Mouse (Mus musculus): ENCODE results near the gene Dock9. TPM values are rescaled to one million over a fixed set of nuclear protein-coding genes. Genes with fewer than 3 reads are reported as not detected.

Gene Dock9
- polyA plus RNA-seq, 1 experiment from 2014 or later = 5.4 TPM

DNA sequence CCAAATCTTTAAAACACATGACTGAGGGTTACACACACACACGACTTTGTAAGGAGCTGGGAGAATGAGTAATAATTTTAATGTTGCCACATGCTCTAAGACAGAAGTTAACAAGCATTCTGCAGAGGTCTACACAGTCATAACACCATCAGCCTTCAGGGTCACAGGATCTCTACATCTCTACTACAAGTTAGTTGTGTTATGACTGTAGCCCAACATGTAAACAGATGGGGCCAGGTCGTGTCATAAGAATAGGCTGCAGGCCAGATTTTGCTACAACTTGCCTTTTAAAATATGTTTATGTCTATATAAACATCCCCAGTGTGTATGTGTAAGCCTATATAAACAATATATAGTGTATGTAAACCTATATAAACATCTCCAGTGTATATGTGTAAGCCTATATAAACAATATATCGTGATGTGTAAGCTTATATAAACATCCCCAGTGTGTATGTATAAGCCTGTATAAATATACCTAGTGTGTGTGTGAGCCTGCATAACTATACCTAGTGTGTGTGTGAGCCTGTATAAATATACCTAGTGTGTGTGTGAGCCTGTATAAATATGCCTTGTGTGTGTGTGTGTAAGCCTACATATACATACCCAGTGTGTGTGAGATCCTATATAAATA, 130.9 kb downstream of the Dock9 start:
- no peaks in the 10 kb centered on the region for H3K9me3 ChIP-seq
- ATAC-seq (ENCODE audit: low FRiP score, low read depth) = 0 out of 2 replicates have a peak, but pooled peaks have one; percentile 24
- H3K4me2 ChIP-seq (replicated peaks) = no peak overlapping the region
- H3K27ac ChIP-seq = no peak overlapping the region
- no peak overlapping the region for H3K4me3 ChIP-seq
- H3K9ac ChIP-seq = no peak overlapping the region
- H3K4me1 ChIP-seq = no peaks in the 10 kb centered on the region
- 63% methylated on average over 3 of the region's 3 CpGs for WGBS
- no peaks in the 10 kb centered on the region; the same call in 1 of the 2 replicates for H3K36me3 ChIP-seq
- H3K27me3 ChIP-seq = no peaks in the 10 kb centered on the region

DNA sequence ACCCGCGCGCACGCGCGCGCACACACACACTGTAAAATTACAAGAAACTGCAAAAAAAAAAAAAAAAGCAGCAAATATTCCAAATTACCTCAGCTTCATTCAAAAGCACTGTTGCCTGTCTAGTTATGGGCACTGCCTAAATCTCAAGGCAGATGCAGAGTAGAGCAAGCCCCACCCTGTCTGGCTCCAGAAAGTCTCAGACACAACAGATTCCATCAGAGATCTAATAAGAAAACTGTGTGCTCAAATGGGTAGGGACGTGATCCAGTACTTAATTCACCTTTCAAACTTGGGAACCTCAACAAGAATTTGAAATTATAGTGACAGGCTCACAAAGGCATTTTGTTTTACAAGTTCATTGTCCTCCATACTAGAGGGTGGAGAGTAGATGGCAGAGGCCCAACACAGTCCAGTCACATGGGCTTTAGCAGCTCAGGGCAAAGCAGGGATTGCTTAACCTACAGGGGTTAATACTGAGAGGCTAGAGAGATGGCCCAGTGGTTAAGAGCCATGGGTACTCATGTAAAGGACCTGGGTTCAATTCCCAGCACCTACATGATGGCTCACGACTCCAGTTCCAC, 131.9 kb downstream of the Dock9 start:
- no peak for ATAC-seq (ENCODE audit: low FRiP score, low read depth)
- Histone ChIP-seq H3K9me3 (no peaks in the 10 kb centered on the region), H3K36me3 (no peaks in the 10 kb centered on the region; the same call in 1 of the 2 replicates), H3K9ac (no peak overlapping the region), H3K4me2 (replicated peaks) (no peak overlapping the region), H3K4me1 (0 out of 2 replicates have a peak, but pooled peaks cover 3% of the 10 kb centered on the region), H3K27me3 (no peaks in the 10 kb centered on the region), H3K4me3 (no peak overlapping the region), H3K27ac (no peak overlapping the region)
- 95% methylated on average over 9 of the region's 9 CpGs for WGBS

DNA sequence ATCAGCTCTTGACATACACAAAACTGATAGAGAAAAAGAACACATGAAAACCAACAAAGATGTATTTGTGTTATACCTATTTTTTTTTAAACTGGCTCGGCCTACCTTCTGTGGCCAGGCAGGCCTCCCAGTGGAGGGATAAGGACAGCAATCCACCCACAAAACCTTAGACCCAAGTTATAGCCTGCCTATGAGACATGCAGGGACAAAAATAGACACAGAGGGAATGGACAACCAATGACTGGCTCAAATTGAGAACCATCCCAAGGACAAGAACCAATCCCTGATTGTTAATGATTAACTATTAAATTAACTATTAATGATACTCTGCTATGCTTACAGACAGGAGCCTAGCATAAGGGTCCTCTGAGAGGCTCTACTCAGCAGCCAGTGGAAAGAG, 133.7 kb downstream of the Dock9 start:
- H3K4me3 ChIP-seq = no peak overlapping the region
- H3K36me3 ChIP-seq = no peaks in the 10 kb centered on the region; the same call in 1 of the 2 replicates
- no peaks in the 10 kb centered on the region for H3K27me3 ChIP-seq
- no peak overlapping the region for H3K4me2 ChIP-seq (replicated peaks)
- H3K27ac ChIP-seq = no peak overlapping the region
- H3K9ac ChIP-seq = no peak overlapping the region
- 90% methylated on average over 1 of the region's 1 CpGs for WGBS
- H3K9me3 ChIP-seq = no peaks in the 10 kb centered on the region
- ATAC-seq (ENCODE audit: low FRiP score, low read depth) = no peak
- H3K4me1 ChIP-seq = peaks cover 12% of the 10 kb centered on the region

DNA sequence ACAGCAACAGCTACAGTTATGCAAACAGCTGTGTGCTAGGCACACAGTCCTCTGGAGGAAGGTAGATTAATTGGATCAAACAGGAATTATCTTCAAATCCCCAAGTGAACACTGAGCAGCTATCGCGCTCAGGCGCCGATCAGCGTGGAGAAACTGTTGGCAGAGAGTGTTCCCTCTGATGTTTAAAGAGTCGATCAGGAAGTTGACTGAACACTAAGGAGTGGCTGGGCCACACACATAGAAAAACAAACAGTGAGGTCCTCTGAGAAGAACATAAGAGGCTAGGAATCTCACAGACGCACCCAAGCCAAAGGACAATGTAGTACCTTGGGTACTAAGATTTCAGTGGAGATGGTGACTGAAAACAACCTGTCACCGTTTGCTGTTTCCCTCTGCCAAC, 136.7 kb downstream of the Dock9 start:
- H3K27me3 ChIP-seq = peaks cover 8% of the 10 kb centered on the region; the same call in 1 of the 2 replicates
- no peaks in the 10 kb centered on the region for H3K9me3 ChIP-seq
- peaks cover 17% of the 10 kb centered on the region for H3K4me1 ChIP-seq
- no peak overlapping the region for H3K9ac ChIP-seq
- no peak overlapping the region for H3K27ac ChIP-seq
- H3K36me3 ChIP-seq = no peaks in the 10 kb centered on the region
- H3K4me3 ChIP-seq = no peak overlapping the region
- no peak for ATAC-seq (ENCODE audit: low FRiP score, low read depth)
- 56% methylated on average over 8 of the region's 8 CpGs for WGBS
- no peak overlapping the region for H3K4me2 ChIP-seq (replicated peaks)

DNA sequence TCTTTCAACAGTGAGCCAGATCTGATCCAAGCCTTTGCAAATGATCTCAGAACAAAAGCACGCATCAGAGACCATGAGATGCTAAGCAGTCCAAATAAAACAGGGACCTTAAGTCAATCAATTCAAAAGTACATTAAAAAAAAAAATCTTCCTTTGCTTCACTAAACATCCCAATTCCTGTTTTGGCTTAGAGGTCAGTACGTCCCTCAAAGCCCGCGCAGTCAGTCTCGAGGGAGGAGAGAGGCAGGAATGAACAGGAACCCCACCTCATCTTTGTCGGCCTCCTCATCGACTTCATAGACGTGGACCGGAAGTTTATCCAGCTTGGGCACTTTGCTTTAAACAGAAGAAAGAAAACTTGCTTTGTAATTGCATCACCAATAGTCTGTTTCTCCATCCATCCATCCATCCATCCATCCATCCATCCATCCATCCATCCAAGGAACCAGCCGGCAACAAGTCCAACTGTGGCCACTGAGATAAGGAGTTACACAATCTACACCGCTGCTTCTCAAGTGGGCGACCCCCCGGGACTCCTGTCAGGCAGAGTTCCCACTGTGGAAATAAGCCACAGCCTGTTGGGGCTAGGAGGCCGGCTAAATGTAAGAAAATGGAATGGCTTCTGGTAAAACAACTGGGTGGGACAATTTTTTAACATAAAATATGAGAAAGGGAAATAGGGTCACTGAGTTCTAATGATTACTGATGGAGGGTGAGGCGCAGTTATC, 137.3 kb downstream of the Dock9 start:
- Histone ChIP-seq H3K9ac (no peak overlapping the region), H3K4me1 (peaks cover 17% of the 10 kb centered on the region), H3K4me3 (no peak overlapping the region), H3K9me3 (no peaks in the 10 kb centered on the region), H3K27ac (no peak overlapping the region), H3K36me3 (no peaks in the 10 kb centered on the region), H3K27me3 (peaks cover 11% of the 10 kb centered on the region; the same call in 1 of the 2 replicates), H3K4me2 (replicated peaks) (no peak overlapping the region)
- no peak for ATAC-seq (ENCODE audit: low FRiP score, low read depth)
- WGBS = 89% methylated on average over 15 of the region's 15 CpGs

DNA sequence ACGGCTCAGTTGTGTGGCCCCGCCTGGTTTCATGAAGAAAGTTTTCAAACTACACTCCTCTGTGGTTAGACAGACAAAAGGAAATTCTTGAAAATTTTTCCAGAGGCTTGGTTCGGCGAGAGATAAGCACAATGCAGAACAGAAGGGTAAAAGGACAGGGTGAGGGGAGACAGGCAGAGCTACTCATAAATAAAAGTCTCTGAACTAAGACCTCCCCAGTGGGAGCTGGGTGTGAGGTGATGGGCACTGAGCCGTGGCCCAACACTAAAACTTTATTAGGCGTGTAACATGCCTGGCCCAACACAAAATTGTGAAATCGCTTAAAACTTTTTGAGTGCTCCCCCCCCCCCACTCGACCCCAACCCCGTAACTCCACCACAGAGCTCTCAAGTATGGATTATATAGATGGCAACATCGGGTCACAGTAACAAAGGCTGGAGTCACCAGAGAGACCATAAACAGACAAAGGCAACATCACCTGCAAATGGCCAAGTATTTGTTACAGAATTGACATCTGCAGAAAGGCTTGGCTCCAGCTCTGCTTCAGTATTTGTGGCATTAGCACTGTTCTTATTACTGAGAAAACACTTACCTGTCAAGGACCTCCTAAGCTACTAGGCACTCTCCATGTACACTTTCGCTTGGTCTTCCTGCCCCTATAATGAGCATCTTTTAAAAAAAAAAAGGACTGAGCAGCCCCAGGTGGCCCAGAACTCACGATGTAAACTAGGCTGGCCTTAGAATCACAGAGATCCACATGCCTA, 138.4 kb downstream of the Dock9 start:
- Histone ChIP-seq H3K27me3 (peaks cover 16% of the 10 kb centered on the region; the same call in 1 of the 2 replicates), H3K9me3 (no peaks in the 10 kb centered on the region), H3K36me3 (no peaks in the 10 kb centered on the region), H3K4me2 (replicated peaks) (no peak overlapping the region), H3K9ac (no peak overlapping the region), H3K4me3 (no peak overlapping the region), H3K27ac (no peak overlapping the region), H3K4me1 (peaks cover 22% of the 10 kb centered on the region)
- no peak for ATAC-seq (ENCODE audit: low FRiP score, low read depth)
- 48% methylated on average over 12 of the region's 12 CpGs for WGBS

DNA sequence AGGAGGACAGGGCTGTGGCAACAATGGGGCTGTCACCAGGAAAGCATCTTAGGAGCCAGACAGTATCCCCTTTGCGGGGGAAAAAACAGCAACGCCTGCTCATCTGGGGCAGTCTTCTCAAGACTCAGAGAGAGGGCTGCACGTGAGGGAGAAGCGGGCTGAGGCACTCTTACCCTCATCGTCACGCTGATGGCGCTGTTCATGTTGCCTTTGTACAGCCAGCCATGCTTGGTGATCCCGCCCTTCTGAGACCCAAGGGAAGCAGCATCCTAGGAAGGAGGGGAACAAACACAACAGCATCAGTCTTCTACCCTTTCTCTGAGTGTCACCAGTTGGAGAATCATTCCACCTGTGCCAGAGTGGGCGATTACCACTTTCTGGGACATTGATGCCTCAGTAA, 139.1 kb downstream of the Dock9 start:
- H3K27ac ChIP-seq = no peak overlapping the region
- no peak overlapping the region for H3K9ac ChIP-seq
- no peaks in the 10 kb centered on the region for H3K36me3 ChIP-seq
- no peak for ATAC-seq (ENCODE audit: low FRiP score, low read depth)
- no peak overlapping the region for H3K4me3 ChIP-seq
- H3K27me3 ChIP-seq = peaks cover 16% of the 10 kb centered on the region; the same call in 1 of the 2 replicates
- peaks cover 29% of the 10 kb centered on the region for H3K4me1 ChIP-seq
- 94% methylated on average over 9 of the region's 9 CpGs for WGBS
- no peaks in the 10 kb centered on the region for H3K9me3 ChIP-seq
- H3K4me2 ChIP-seq (replicated peaks) = no peak overlapping the region

DNA sequence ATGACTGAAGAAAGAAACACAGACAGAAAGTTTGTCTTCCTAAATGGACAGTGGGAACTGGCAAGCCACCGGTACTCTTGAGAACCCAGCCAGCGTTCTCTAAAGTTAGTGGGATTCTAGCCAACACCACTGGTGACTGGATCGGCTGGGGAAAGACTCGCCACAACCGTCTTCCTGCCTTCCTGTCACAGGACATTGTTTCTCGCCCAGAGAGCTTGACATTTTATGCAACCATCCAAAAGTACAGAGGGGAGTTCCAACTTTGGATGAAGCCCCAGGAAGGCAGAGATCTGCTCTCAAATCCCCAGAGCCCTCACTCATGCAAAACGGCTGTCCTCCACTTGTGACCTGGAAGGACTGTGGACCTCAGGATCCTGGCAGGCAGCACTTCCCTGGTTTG, 140.0 kb downstream of the Dock9 start:
- Histone ChIP-seq H3K27ac (no peak overlapping the region), H3K4me1 (peaks cover 37% of the 10 kb centered on the region), H3K4me2 (replicated peaks) (no peak overlapping the region), H3K36me3 (no peaks in the 10 kb centered on the region), H3K9ac (no peak overlapping the region), H3K27me3 (peaks cover 16% of the 10 kb centered on the region; the same call in 1 of the 2 replicates), H3K9me3 (no peaks in the 10 kb centered on the region), H3K4me3 (no peak overlapping the region)
- ATAC-seq (ENCODE audit: low FRiP score, low read depth) = no peak
- WGBS = 82% methylated on average over 7 of the region's 7 CpGs

DNA sequence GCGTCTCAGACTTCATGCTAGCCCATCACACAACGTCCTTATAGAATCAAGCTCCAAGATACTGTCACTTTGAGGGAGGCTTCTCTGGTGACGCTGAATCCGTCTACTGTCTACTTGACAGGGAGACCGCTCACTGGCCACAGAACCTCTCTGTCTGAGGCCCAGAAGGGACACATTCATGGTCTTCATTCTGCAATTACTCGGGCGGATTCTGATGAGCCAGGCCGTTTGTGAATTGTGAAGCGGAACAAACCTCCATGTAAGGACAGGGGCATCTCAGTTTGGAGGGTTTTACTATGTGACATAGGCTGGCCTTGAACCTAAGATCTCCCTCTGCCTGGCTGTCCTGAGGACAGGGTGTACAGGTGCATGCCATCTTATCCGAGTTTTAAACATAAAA, 140.7 kb downstream of the Dock9 start:
- H3K4me3 ChIP-seq = no peak overlapping the region
- H3K36me3 ChIP-seq = no peaks in the 10 kb centered on the region; the same call in 1 of the 2 replicates
- peaks cover 16% of the 10 kb centered on the region; the same call in 1 of the 2 replicates for H3K27me3 ChIP-seq
- peaks cover 39% of the 10 kb centered on the region for H3K4me1 ChIP-seq
- no peak overlapping the region for H3K9ac ChIP-seq
- ATAC-seq (ENCODE audit: low FRiP score, low read depth) = no peak
- H3K4me2 ChIP-seq (replicated peaks) = no peak overlapping the region
- no peaks in the 10 kb centered on the region for H3K9me3 ChIP-seq
- H3K27ac ChIP-seq = no peak overlapping the region
- WGBS = 93% methylated on average over 10 of the region's 10 CpGs

DNA sequence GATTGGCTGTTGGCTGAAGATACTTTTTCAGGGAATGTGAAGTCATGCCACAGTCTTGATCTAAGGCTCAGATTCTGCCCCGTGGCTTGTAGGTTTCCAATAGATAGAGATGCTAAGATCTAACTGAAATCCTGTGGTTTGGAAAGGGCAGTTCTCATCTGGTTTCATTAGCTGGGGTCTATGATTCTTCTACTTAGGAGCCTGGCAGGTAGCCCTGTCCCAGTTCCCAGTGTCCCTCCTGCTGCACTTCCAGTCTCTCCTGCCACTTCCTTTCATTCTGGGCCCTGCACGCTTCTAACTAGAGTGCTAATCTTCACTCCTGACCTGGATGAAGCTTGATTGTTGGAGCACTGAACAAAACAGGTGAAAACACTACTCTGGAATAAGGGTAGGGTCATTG, 142.7 kb downstream of the Dock9 start:
- Histone ChIP-seq H3K4me2 (replicated peaks) (no peak overlapping the region), H3K9me3 (no peaks in the 10 kb centered on the region), H3K27me3 (peaks cover 16% of the 10 kb centered on the region; the same call in 1 of the 2 replicates), H3K4me1 (peaks cover 35% of the 10 kb centered on the region), H3K4me3 (no peak overlapping the region), H3K27ac (no peak overlapping the region), H3K9ac (no peak overlapping the region), H3K36me3 (no peaks in the 10 kb centered on the region; the same call in 1 of the 2 replicates)
- 68% methylated on average over 2 of the region's 2 CpGs for whole genome bisulfite sequencing
- no peak for ATAC-seq (ENCODE audit: low FRiP score, low read depth)

DNA sequence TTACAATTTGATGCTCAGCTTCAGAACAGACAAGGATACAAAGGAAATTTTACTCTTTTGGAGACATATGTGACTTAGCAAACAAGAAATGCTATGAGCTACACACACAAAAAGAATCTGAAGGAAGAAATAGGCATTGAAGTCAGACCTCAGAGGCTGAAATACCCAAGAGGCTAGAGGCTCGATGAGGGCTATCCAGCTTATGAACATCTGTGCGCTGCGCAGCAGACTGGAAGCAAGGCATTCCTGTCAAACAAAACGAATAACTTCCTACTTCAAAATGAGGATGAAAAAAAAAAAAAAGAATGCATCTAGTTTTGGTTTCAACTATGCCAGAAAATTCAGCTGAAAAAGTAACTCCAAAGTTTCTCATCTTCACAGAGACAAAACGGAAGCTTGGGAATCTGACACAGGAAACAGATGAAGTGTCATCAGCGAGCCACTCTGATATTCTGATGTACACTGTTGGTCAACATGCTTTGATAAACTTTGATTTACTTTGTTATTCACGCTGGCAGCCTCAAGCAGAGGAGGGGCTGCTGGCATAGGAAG, 143.1 kb downstream of the Dock9 start:
- Histone ChIP-seq H3K4me3 (no peak overlapping the region), H3K36me3 (no peaks in the 10 kb centered on the region; the same call in 1 of the 2 replicates), H3K27ac (no peak overlapping the region), H3K9me3 (no peaks in the 10 kb centered on the region), H3K9ac (no peak overlapping the region), H3K4me2 (replicated peaks) (no peak overlapping the region), H3K27me3 (peaks cover 16% of the 10 kb centered on the region; the same call in 1 of the 2 replicates), H3K4me1 (peaks cover 37% of the 10 kb centered on the region)
- WGBS = 54% methylated on average over 7 of the region's 7 CpGs
- ATAC-seq (ENCODE audit: low FRiP score, low read depth) = no peak

Measured in limb, embryonic 13.5 days (tissue).